Mouse (Mus musculus): ENCODE results near the gene Kif23. TPM values are rescaled to one million over a fixed set of nuclear protein-coding genes. Genes with fewer than 3 reads are reported as not detected.
A peak's percentile ranks its signal among the peaks of the same experiment; 100 is the strongest.

The Kif23 gene
- polyA plus RNA-seq, 1 experiment from 2014 or later = 36.6 TPM

DNA sequence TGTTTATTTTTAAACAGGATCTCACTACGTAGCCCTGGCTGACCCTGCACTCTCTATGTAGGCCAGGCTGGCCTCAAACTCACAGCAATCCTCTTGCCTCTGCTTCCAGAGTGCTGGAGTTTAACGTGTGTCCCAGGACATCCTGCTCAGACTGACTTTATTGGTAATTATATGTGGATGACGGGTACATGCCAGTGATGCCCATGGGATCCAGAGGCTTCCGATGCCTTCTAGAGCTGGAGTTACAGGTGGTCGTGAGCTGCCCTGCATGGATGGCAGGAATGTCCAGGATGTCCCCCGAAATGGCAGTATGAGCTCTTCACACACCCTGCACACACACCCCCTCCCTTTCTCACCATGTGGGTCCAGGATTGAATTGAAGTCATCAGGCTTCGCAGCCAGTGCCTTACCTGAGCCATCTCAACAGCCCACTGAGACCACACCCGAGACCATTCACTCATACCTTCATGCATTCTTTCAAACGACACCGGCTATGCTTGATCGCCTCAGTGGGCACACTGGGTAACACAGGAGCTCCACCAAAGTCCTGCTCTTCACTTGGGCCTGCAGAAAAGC lies 37.7 kb downstream of the Kif23 start:
- Histone ChIP-seq H3K27me3 (replicated peaks; ENCODE audit: control insufficient read depth, insufficient read depth, low read length) (no peaks in the 10 kb centered on the region), H3K4me1 (replicated peaks; ENCODE audit: control insufficient read depth, insufficient read depth, low read length) (peaks cover 17% of the 10 kb centered on the region), H3K36me3 (ENCODE audit: control insufficient read depth, insufficient read depth) (peaks cover 9% of the 10 kb centered on the region), H3K9ac (replicated peaks; ENCODE audit: low read depth, low read length) (no peak overlapping the region), H3K9me3 (ENCODE audit: control insufficient read depth, low read length) (no peaks in the 10 kb centered on the region), H3K4me3 (replicated peaks; ENCODE audit: low read length) (no peak overlapping the region), H3K27ac (ENCODE audit: low read length) (no peak overlapping the region), H3K4me2 (ENCODE audit: low read length) (no peak overlapping the region)
- WGBS = 90% methylated on average over 11 of the region's 11 CpGs
- ATAC-seq = no peak

DNA sequence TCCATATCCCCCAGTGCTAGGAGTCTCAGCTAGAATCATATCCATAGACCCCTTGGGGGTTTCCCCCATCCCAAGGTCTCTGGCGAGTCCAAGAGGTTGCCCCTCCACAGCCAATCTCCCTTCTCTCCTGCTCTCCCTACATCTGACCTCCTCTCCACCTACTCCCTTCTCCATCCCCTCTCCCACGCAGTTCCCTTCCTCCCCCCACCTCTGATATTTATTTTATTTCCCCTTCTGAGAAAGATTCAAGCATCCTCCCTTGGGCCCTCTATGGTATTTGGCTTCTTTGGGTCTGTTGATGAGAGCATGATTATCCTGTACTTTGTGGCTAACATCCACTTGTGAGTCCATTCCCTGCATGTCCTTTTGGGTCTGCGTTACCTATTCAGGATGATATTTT lies 38.2 kb downstream of the Kif23 start:
- Histone ChIP-seq H3K9ac (replicated peaks; ENCODE audit: low read depth, low read length) (no peak overlapping the region), H3K27ac (ENCODE audit: low read length) (no peak overlapping the region), H3K4me2 (ENCODE audit: low read length) (no peak overlapping the region), H3K4me1 (replicated peaks; ENCODE audit: control insufficient read depth, insufficient read depth, low read length) (peaks cover 12% of the 10 kb centered on the region), H3K27me3 (replicated peaks; ENCODE audit: control insufficient read depth, insufficient read depth, low read length) (no peaks in the 10 kb centered on the region), H3K4me3 (replicated peaks; ENCODE audit: low read length) (no peak overlapping the region), H3K9me3 (ENCODE audit: control insufficient read depth, low read length) (no peaks in the 10 kb centered on the region), H3K36me3 (ENCODE audit: control insufficient read depth, insufficient read depth) (peaks cover 9% of the 10 kb centered on the region)
- ATAC-seq = no peak
- 80% methylated on average over 3 of the region's 3 CpGs for WGBS

DNA sequence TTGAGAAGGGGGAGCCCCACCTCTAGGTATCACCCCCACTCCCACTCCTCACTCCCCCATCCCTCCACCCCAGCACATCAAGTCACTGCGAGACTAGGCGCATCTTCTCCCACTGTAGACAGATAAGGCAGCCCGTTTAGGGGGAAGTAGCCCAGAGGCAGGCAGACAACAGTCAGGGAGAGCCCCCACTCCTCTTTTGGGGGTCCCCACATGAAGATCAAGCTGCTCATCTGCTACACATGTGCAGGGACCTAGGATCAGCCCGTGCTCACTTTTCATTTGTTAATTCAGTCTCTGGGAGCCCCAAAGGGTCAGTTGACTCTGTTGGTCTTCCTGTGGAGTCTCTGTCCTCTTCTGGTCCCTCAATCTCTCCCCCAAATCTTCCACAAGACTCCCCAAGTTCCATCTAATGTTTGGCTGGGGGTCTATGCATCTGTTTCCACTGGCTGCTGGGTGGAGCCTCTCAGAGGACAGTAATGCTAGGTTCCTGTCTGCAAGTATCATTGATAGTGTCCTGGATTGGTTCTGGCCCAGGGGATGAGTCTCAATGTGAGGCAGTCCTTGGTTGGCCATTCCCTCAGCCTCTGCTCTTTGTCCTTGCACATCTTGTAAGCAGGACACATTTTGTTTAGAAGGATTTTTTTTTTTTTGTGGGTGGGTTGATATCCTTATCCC lies 38.8 kb downstream of the Kif23 start:
- H3K9me3 ChIP-seq (ENCODE audit: control insufficient read depth, low read length) = no peaks in the 10 kb centered on the region
- H3K4me2 ChIP-seq (ENCODE audit: low read length) = no peak overlapping the region
- 91% methylated on average over 4 of the region's 4 CpGs for WGBS
- peaks cover 9% of the 10 kb centered on the region for H3K36me3 ChIP-seq (ENCODE audit: control insufficient read depth, insufficient read depth)
- H3K27ac ChIP-seq (ENCODE audit: low read length) = no peak overlapping the region
- no peaks in the 10 kb centered on the region for H3K27me3 ChIP-seq (replicated peaks; ENCODE audit: control insufficient read depth, insufficient read depth, low read length)
- ATAC-seq = no peak
- H3K4me1 ChIP-seq (replicated peaks; ENCODE audit: control insufficient read depth, insufficient read depth, low read length) = peaks cover 6% of the 10 kb centered on the region
- no peak overlapping the region for H3K4me3 ChIP-seq (replicated peaks; ENCODE audit: low read length)
- no peak overlapping the region for H3K9ac ChIP-seq (replicated peaks; ENCODE audit: low read depth, low read length)

DNA sequence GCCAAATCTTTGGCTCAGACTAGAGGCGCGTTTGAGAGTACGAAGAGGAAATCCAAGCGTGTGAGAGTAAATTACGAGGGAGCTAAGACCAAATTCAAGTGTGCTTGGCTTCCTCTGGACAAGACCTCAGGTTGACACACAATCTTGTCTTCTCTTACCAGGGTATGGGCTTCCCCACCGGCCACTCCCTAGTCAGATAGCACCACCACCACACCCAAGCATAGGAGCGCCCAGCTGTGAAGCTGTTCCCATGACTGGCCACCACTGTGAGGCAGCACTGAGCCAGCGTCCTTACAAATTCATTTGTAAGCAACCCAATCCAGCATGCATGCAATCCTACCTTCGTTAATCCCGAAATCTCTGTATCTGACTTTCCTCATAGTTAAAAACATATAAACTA lies 39.7 kb downstream of the Kif23 start:
- H3K27ac ChIP-seq (ENCODE audit: low read length) = no peak overlapping the region
- no peaks in the 10 kb centered on the region for H3K9me3 ChIP-seq (ENCODE audit: control insufficient read depth, low read length)
- no peak overlapping the region for H3K9ac ChIP-seq (replicated peaks; ENCODE audit: low read depth, low read length)
- peaks cover 7% of the 10 kb centered on the region for H3K4me1 ChIP-seq (replicated peaks; ENCODE audit: control insufficient read depth, insufficient read depth, low read length)
- no peak overlapping the region for H3K4me3 ChIP-seq (replicated peaks; ENCODE audit: low read length)
- no peak overlapping the region for H3K4me2 ChIP-seq (ENCODE audit: low read length)
- WGBS = 67% methylated on average over 10 of the region's 10 CpGs
- H3K27me3 ChIP-seq (replicated peaks; ENCODE audit: control insufficient read depth, insufficient read depth, low read length) = no peaks in the 10 kb centered on the region
- no peak for ATAC-seq
- H3K36me3 ChIP-seq (ENCODE audit: control insufficient read depth, insufficient read depth) = peaks cover 5% of the 10 kb centered on the region

- Histone ChIP-seq H3K4me1 (replicated peaks; ENCODE audit: control insufficient read depth, insufficient read depth, low read length) (peaks cover 5% of the 10 kb centered on the region), H3K9ac (replicated peaks; ENCODE audit: low read depth, low read length) (no peak overlapping the region), H3K36me3 (ENCODE audit: control insufficient read depth, insufficient read depth) (no peaks in the 10 kb centered on the region), H3K4me2 (ENCODE audit: low read length) (no peak overlapping the region), H3K4me3 (replicated peaks; ENCODE audit: low read length) (no peak overlapping the region), H3K9me3 (ENCODE audit: control insufficient read depth, low read length) (no peaks in the 10 kb centered on the region), H3K27me3 (replicated peaks; ENCODE audit: control insufficient read depth, insufficient read depth, low read length) (no peaks in the 10 kb centered on the region), H3K27ac (ENCODE audit: low read length) (no peak overlapping the region)
- 63% methylated on average over 5 of the region's 5 CpGs for WGBS
- ATAC-seq = no peak
These were observed 41.0 kb downstream of the Kif23 start for GRCm38 (mm10) chr9:61905576-61905975.

- Histone ChIP-seq H3K27ac (ENCODE audit: low read length) (no peak overlapping the region), H3K4me3 (replicated peaks; ENCODE audit: low read length) (no peak overlapping the region), H3K4me2 (ENCODE audit: low read length) (no peak overlapping the region), H3K36me3 (ENCODE audit: control insufficient read depth, insufficient read depth) (no peaks in the 10 kb centered on the region), H3K9me3 (ENCODE audit: control insufficient read depth, low read length) (no peaks in the 10 kb centered on the region), H3K27me3 (replicated peaks; ENCODE audit: control insufficient read depth, insufficient read depth, low read length) (no peaks in the 10 kb centered on the region), H3K9ac (replicated peaks; ENCODE audit: low read depth, low read length) (no peak overlapping the region), H3K4me1 (replicated peaks; ENCODE audit: control insufficient read depth, insufficient read depth, low read length) (peaks cover 11% of the 10 kb centered on the region)
- no peak for ATAC-seq
- 66% methylated on average over 7 of the region's 7 CpGs for WGBS
These were observed 42.4 kb downstream of the Kif23 start for GRCm38 (mm10) chr9:61904201-61904600.

- Histone ChIP-seq H3K27ac (ENCODE audit: low read length) (no peak overlapping the region), H3K4me1 (replicated peaks; ENCODE audit: control insufficient read depth, insufficient read depth, low read length) (peaks cover 18% of the 10 kb centered on the region), H3K9me3 (ENCODE audit: control insufficient read depth, low read length) (no peaks in the 10 kb centered on the region), H3K4me3 (replicated peaks; ENCODE audit: low read length) (no peak overlapping the region), H3K9ac (replicated peaks; ENCODE audit: low read depth, low read length) (no peak overlapping the region), H3K4me2 (ENCODE audit: low read length) (no peak overlapping the region), H3K36me3 (ENCODE audit: control insufficient read depth, insufficient read depth) (no peaks in the 10 kb centered on the region), H3K27me3 (replicated peaks; ENCODE audit: control insufficient read depth, insufficient read depth, low read length) (no peaks in the 10 kb centered on the region)
- 35% methylated on average over 9 of the region's 9 CpGs for WGBS
- peak; percentile 43; the same call in 1 of the 2 replicates for ATAC-seq
These were observed 44.1 kb downstream of the Kif23 start for GRCm38 (mm10) chr9:61902445-61902844.

- WGBS = 83% methylated on average over 4 of the region's 4 CpGs
- no peak overlapping the region for H3K4me3 ChIP-seq (replicated peaks; ENCODE audit: low read length)
These were observed 45.0 kb downstream of the Kif23 start for GRCm38 (mm10) chr9:61901574-61901973.

GRCm38 (mm10) chr9:61899804-61900203 lies 46.8 kb downstream of the Kif23 start:
- ATAC-seq = peak; percentile 70
- Histone ChIP-seq H3K4me3 (replicated peaks; ENCODE audit: low read length) (no peak overlapping the region), H3K36me3 (ENCODE audit: control insufficient read depth, insufficient read depth) (no peaks in the 10 kb centered on the region), H3K4me2 (ENCODE audit: low read length) (peak overlapping the region; percentile 43), H3K9ac (replicated peaks; ENCODE audit: low read depth, low read length) (no peak overlapping the region), H3K9me3 (ENCODE audit: control insufficient read depth, low read length) (no peaks in the 10 kb centered on the region), H3K27ac (ENCODE audit: low read length) (no peak overlapping the region), H3K4me1 (replicated peaks; ENCODE audit: control insufficient read depth, insufficient read depth, low read length) (peaks cover 18% of the 10 kb centered on the region), H3K27me3 (replicated peaks; ENCODE audit: control insufficient read depth, insufficient read depth, low read length) (no peaks in the 10 kb centered on the region)
- WGBS = 5% methylated on average over 16 of the region's 16 CpGs

More at GRCm38 (mm10) chr9:61901574-61901973, 45.0 kb downstream of the Kif23 start:
- Histone ChIP-seq H3K4me2 (ENCODE audit: low read length) (no peak overlapping the region), H3K9ac (replicated peaks; ENCODE audit: low read depth, low read length) (no peak overlapping the region), H3K9me3 (ENCODE audit: control insufficient read depth, low read length) (no peaks in the 10 kb centered on the region), H3K27ac (ENCODE audit: low read length) (no peak overlapping the region), H3K27me3 (replicated peaks; ENCODE audit: control insufficient read depth, insufficient read depth, low read length) (no peaks in the 10 kb centered on the region), H3K36me3 (ENCODE audit: control insufficient read depth, insufficient read depth) (no peaks in the 10 kb centered on the region), H3K4me1 (replicated peaks; ENCODE audit: control insufficient read depth, insufficient read depth, low read length) (peaks cover 18% of the 10 kb centered on the region)
- ATAC-seq = no peak
